Mouse (Mus musculus): ENCODE measurements around the gene Lrrc8c. TPM values are rescaled to one million over a fixed set of nuclear protein-coding genes. Genes with fewer than 3 reads are reported as not detected.

The Lrrc8c gene
- 7.3 and 7.8 TPM in 2 replicates for polyA plus RNA-seq (2015; fragmentation: Nextera tagmentation; extraction: Ambion mirVana)

GRCm38 (mm10) chr5:105519096-105519975, at the start of gene Lrrc8c:
Gene Lrrc8c (plus strand): TSS chr5:105519388.

Other genes with a start within 250 kb of the Lrrc8c start
- gene Gm43302, start 225.7 kb upstream of the Lrrc8c start, polyA plus RNA-seq (2015; fragmentation: Nextera tagmentation; extraction: Ambion mirVana): not detected in 2 replicates
- gene Gbp6, start 225.7 kb upstream of the Lrrc8c start, polyA plus RNA-seq (2015; fragmentation: Nextera tagmentation; extraction: Ambion mirVana): 2.7 and 2.8 TPM in 2 replicates
- 2.0 and 2.3 TPM in 2 replicates for gene Lrrc8b, start 103.6 kb upstream of the Lrrc8c start, polyA plus RNA-seq (2015; fragmentation: Nextera tagmentation; extraction: Ambion mirVana)
- 8.1 and 8.3 TPM in 2 replicates for gene Lrrc8d, start 180.6 kb downstream of the Lrrc8c start, polyA plus RNA-seq (2015; fragmentation: Nextera tagmentation; extraction: Ambion mirVana)